Mouse (Mus musculus): ENCODE results near the gene Dlg2. TPM values are rescaled to one million over a fixed set of nuclear protein-coding genes. Genes with fewer than 3 reads are reported as not detected.
A peak's percentile ranks its signal among the peaks of the same experiment; 100 is the strongest.

Dlg2 gene
- polyA plus RNA-seq (2015; fragmentation: Nextera tagmentation; extraction: Ambion mirVana) = 6.1 and 7.2 TPM in 2 replicates

DNA sequence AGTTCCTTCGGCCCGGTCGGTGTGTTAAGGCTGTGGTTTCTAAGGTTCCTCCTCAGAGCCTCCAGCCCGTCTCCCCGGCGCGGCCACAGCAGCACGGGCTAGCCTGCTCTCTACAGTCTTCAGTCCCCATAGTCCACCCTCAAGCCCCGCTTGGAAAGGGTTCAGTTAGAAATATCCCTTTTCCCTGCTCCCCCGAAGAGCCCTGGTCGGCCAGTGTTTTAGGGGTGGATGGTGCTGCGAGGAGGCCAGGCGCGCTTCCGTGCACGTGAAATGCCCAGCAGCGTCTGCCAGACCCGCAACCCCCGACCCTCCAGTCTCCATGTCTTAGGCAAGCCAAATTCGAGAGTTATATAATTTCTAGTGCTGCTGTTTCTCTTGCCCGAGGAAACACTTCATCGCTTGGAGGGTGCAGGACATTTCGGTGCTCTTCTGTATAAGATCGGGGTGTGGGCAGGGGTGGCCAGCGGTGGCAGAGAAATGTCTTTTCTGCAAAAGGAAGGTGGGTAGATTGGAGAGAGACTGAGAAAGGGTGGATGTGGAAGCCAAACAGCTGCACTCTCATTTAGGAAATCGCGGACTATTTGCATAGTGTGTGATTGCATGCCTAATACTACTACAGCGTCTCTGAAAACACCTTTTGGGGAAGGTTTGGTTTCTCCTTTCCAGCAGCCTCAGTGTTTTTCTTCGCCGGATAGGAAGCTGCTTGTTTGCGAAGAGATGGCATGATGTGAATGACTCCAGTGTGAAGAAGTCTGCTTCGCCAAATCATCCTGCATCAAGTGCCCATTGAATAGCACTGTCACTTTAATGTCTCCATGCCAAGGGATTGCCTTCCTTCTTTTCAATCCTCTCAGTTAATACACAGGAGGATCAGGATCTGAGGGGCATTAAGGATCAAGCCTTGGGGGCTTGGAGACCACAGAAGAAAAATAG, at the start of gene Dlg2:
Gene Dlg2 (plus strand): TSS at position 360 of the 933 bp plus-strand sequence.
- Histone ChIP-seq H3K4me3 (replicated peaks) (peak within 1 kb of the TSS; percentile 59), H3K27ac (replicated peaks) (peak within 1 kb of the TSS; percentile 81), H3K27me3 (no peaks in the 10 kb centered on the region), H3K4me1 (peaks cover 5% of the 10 kb centered on the region; the same call in 1 of the 2 replicates), H3K9me3 (replicated peaks) (no peaks in the 10 kb centered on the region), H3K9ac (peak within 1 kb of the TSS; percentile 71), H3K4me2 (replicated peaks) (peak within 1 kb of the TSS; percentile 93), H3K36me3 (peaks cover 3% of the 10 kb centered on the region; the same call in 1 of the 2 replicates)
- no peak; the same call in 1 of the 2 replicates for ATAC-seq (ENCODE audit: insufficient number of reproducible peaks, low FRiP score, low TSS enrichment, low read depth)
- under 1% methylated on average over 32 of the region's 32 CpGs for WGBS

DNA sequence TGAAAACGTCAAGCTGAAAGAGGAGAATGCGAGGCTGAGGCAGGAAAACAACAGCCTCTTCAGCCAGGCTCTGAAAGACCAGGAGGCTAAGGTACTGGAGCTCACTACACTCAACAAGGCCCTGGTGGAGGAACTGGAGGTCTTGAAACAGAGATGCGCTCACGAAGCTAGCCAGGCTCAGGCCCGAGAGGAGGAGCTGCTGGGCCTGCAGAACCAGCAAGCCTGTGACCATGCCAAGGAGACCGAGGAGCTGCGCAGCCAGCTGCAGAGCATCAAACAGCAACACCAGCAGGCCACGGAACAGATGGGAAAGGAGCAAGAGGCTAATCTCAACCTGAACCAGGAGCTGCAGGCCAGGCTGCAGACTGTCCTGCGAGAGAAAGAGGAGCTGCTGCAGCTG, 49.5 kb upstream of the Dlg2 start:
- no peak overlapping the region for H3K27ac ChIP-seq (replicated peaks)
- H3K27me3 ChIP-seq = no peaks in the 10 kb centered on the region
- H3K36me3 ChIP-seq = no peaks in the 10 kb centered on the region
- H3K9me3 ChIP-seq (replicated peaks) = no peaks in the 10 kb centered on the region
- H3K9ac ChIP-seq = 0 out of 2 replicates have a peak overlapping the region, but pooled peaks have one; percentile 42
- H3K4me3 ChIP-seq (replicated peaks) = peak overlapping the region; percentile 41
- WGBS = 74% methylated on average over 9 of the region's 9 CpGs
- no peak for ATAC-seq (ENCODE audit: insufficient number of reproducible peaks, low FRiP score, low TSS enrichment, low read depth)
- H3K4me1 ChIP-seq = peaks cover 8% of the 10 kb centered on the region; the same call in 1 of the 2 replicates
- H3K4me2 ChIP-seq (replicated peaks) = peak overlapping the region; percentile 69

DNA sequence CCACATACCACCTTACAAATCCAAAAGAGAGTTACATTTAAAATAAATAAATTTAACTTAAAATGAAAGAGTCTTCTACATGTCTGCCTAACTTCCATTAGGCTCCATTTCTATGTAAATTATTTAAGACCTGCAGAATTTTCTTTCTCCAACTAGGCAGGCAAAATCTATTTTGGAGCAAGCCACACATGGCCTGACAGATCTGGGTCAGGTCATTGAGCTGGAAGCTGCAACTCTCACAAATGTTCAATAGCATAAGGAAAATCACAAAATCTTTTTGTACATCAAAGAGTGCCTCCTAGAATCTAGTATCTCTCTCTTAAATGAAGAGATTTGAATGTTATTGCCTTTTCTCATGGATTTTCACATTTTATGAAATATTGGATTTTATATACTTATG, 44.3 kb upstream of the Dlg2 start:
- Histone ChIP-seq H3K4me1 (0 out of 2 replicates have a peak, but pooled peaks cover under 1% of the 10 kb centered on the region), H3K27ac (replicated peaks) (no peak overlapping the region), H3K9ac (no peak overlapping the region), H3K4me3 (replicated peaks) (no peak overlapping the region), H3K9me3 (replicated peaks) (no peaks in the 10 kb centered on the region), H3K27me3 (no peaks in the 10 kb centered on the region), H3K4me2 (replicated peaks) (no peak overlapping the region), H3K36me3 (no peaks in the 10 kb centered on the region)
- ATAC-seq (ENCODE audit: insufficient number of reproducible peaks, low FRiP score, low TSS enrichment, low read depth) = no peak

DNA sequence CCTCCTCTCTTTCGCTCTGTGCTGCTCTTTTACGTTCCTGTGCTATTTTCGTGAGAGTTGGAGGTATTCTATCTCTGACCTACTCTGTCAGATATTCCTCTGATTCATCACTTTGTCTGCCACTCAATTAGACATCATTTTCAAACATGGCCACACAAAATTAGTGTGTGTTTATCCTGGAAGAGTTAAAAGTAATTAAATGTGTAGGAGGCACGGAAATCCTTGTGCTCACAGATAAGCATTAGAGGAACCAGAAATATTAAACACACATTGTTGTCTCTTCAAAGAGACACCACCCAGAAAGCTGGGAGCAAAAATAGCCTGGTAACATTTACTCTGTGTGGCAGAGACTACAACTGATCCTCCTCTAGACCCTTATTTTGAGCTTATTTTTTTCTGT, 36.4 kb upstream of the Dlg2 start:
- Histone ChIP-seq H3K4me3 (replicated peaks) (no peak overlapping the region), H3K27ac (replicated peaks) (no peak overlapping the region), H3K9me3 (replicated peaks) (no peaks in the 10 kb centered on the region), H3K4me2 (replicated peaks) (no peak overlapping the region), H3K4me1 (no peaks in the 10 kb centered on the region), H3K27me3 (no peaks in the 10 kb centered on the region), H3K9ac (no peak overlapping the region), H3K36me3 (no peaks in the 10 kb centered on the region)
- no peak for ATAC-seq (ENCODE audit: insufficient number of reproducible peaks, low FRiP score, low TSS enrichment, low read depth)
- WGBS = 84% methylated on average over 4 of the region's 4 CpGs

DNA sequence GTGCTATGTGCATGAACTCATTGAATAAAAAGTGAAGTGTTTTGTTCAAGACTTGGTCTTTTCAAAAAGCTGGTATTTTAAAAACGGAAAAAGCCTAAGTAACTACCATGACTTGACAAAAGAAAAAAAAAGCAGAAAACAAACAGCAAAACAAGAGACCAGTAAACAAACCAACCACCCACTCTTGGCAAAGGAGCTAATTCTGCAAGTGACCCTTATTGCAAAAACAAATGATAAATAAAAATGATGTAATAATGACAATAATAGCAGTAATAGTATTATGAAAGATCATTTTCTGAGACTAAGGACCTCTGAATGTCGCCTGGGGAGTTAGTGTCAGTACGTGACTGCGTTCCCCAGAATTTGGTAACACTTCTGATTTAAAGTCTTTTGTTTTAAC, 34.4 kb upstream of the Dlg2 start:
- peak overlapping the region; percentile 97 for H3K27ac ChIP-seq (replicated peaks)
- WGBS = 7% methylated on average over 4 of the region's 4 CpGs

DNA sequence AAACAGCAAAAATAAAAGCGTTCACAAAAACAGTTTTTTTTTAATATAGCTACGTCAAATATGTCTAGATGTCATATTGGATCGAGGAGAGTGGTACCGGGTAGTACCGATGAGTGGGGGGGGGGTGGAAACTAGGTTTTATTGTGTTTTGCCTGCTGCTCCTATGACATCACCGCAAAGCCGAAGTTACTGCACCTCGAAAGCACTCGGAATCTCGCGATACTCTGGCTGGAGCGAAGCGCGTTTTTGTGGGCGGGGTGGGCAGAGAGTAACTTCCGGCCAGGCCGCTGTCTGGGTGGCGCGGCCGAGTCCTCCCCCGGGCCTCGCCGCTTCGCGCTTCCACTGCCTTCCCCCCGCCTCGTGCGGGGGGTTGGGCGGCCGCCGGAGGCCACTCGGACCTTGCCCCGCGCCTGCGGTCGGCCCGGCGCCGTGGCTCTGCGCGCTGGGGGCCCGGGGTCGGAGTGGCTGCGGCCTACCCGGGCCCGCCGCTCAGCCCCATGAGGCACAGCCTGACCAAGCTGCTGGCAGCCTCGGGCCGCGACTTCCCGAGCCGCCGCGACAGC, 33.9 kb upstream of the Dlg2 start, which contains the start of gene Crebzf:
Gene Crebzf (plus strand): TSS at position 212 of the 563 bp plus-strand sequence.
- H3K4me3 ChIP-seq (replicated peaks) = peak within 1 kb of the TSS; percentile 91
- peak within 1 kb of the TSS; percentile 98 for H3K9ac ChIP-seq
- H3K4me2 ChIP-seq (replicated peaks) = peak within 1 kb of the TSS; percentile 67
- ATAC-seq (ENCODE audit: insufficient number of reproducible peaks, low FRiP score, low TSS enrichment, low read depth) = peak; percentile 96
- no peaks in the 10 kb centered on the region for H3K27me3 ChIP-seq
- under 1% methylated on average over 54 of the region's 54 CpGs for WGBS
- H3K9me3 ChIP-seq (replicated peaks) = no peaks in the 10 kb centered on the region
- no peaks in the 10 kb centered on the region for H3K4me1 ChIP-seq
- peak within 1 kb of the TSS; percentile 97 for H3K27ac ChIP-seq (replicated peaks)
- peaks cover 2% of the 10 kb centered on the region; the same call in 1 of the 2 replicates for H3K36me3 ChIP-seq

More for the DNA sequence above, 34.4 kb upstream of the Dlg2 start:
- ATAC-seq (ENCODE audit: insufficient number of reproducible peaks, low FRiP score, low TSS enrichment, low read depth) = no peak
- Histone ChIP-seq H3K9ac (peak overlapping the region; percentile 33; the same call in 1 of the 2 replicates), H3K4me2 (replicated peaks) (peak overlapping the region; percentile 56), H3K4me3 (replicated peaks) (peak overlapping the region; percentile 91), H3K9me3 (replicated peaks) (no peaks in the 10 kb centered on the region), H3K36me3 (no peaks in the 10 kb centered on the region), H3K27me3 (no peaks in the 10 kb centered on the region), H3K4me1 (no peaks in the 10 kb centered on the region)

DNA sequence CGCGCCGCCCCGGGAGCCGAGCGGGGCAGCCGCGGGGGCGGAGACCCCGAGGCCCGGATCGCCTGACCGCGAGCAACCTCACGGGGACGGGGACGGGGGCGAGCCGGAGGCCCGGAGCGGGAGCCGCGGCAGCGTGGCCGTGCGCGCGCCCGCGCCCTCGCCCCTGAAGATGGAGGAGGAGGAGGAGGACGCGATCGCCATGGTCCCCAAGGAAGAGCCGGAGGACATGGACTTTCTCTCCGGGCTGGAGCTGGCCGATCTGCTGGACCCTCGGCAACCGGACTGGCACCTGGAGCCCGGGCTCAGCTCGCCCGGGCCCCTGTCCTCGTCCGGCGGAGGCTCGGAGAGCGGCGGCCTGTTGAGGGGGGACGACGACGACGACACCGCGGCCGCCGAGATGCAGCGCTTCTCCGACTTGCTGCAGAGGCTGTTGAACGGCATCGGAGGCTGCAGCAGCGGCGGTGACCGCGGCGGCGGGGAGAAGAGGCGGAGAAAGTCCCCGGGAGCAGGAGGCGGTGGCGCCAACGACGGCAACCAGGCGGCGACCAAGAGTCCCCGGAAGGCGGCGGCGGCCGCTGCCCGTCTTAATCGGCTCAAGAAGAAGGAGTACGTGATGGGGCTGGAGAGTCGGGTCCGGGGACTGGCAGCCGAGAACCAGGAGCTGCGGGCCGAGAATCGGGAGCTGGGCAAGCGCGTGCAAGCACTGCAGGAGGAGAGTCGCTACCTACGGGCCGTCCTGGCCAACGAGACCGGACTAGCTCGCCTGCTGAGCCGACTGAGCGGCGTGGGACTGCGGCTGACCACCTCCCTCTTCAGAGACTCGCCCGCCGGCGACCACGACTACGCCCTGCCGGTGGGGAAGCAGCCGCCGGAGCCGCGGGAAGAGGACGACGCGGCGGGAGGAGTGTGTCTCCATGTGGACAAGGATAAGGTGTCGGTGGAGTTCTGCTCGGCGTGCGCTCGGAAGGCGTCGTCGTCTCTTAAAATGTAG, 33.1 kb upstream of the Dlg2 start:
- WGBS = under 1% methylated on average over 97 of the region's 123 CpGs
- Histone ChIP-seq H3K27ac (replicated peaks) (peak overlapping the region; percentile 97), H3K27me3 (no peaks in the 10 kb centered on the region), H3K4me3 (replicated peaks) (peak overlapping the region; percentile 91), H3K9me3 (replicated peaks) (no peaks in the 10 kb centered on the region), H3K4me2 (replicated peaks) (peak overlapping the region; percentile 67), H3K4me1 (no peaks in the 10 kb centered on the region), H3K9ac (peak overlapping the region; percentile 98), H3K36me3 (peaks cover 3% of the 10 kb centered on the region; the same call in 1 of the 2 replicates)
- ATAC-seq (ENCODE audit: insufficient number of reproducible peaks, low FRiP score, low TSS enrichment, low read depth) = peak; percentile 75; the same call in 1 of the 2 replicates

DNA sequence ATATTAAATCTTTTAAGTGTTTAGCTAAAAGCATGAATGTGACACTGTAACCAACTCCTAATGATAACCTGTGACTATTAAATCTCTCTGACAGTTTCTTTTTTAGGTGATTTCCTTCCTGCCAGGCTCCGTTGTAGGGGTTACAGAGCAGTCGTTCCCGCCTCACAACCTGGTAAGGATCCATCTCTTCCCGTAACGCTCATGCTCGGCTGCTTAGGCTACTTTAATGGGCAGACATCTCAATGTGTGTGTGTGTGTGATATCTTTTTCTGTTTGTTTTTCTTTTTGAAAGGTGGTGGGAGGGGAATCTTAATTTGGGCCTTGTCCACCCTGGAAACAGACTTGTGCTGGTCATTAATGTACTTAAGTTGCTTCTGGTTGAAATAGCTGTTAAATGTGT, 32.3 kb upstream of the Dlg2 start:
- Histone ChIP-seq H3K9ac (peak overlapping the region; percentile 98), H3K4me3 (replicated peaks) (peak overlapping the region; percentile 91), H3K27me3 (no peaks in the 10 kb centered on the region), H3K27ac (replicated peaks) (peak overlapping the region; percentile 97; the same call in 1 of the 2 replicates), H3K4me1 (no peaks in the 10 kb centered on the region), H3K4me2 (replicated peaks) (peak overlapping the region; percentile 67), H3K9me3 (replicated peaks) (no peaks in the 10 kb centered on the region), H3K36me3 (peaks cover 6% of the 10 kb centered on the region)
- no peak for ATAC-seq (ENCODE audit: insufficient number of reproducible peaks, low FRiP score, low TSS enrichment, low read depth)
- WGBS = 1% methylated on average over 6 of the region's 6 CpGs

DNA sequence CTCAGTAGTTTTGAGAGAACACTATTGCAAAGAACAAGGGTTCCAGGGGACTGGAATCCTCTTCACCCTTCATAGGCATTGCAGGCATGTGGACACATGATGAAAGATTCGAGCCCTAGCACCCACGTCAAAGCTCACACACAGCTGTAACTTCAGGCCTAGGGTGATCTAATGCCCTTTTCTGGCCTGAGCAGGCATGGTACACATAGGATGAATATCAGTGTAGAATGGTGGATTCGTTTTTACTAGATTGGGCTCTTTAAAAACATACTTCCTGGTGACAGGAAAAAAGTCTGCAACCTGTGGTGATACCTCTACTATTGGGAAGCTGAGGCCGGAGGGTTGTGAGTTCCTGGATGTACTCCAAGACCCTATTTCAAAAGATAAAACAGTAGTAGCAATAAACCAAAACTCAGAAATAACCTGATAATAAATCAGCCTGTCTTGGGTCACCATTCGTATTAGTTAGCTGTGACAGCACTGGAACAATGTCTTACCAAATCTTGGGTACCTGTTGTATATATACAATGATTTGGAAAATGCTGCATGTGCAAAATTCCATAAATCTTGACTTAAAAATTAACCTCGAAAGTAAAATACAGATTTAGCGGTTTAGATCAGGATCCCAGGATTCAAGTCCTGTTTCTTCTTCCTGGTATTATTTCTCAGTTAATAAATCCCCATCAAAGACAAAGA, 20.2 kb upstream of the Dlg2 start:
- Histone ChIP-seq H3K9me3 (replicated peaks) (no peaks in the 10 kb centered on the region), H3K9ac (peak overlapping the region; percentile 57; the same call in 1 of the 2 replicates), H3K4me2 (replicated peaks) (peak overlapping the region; percentile 59), H3K4me3 (replicated peaks) (peak overlapping the region; percentile 67), H3K36me3 (peaks cover 15% of the 10 kb centered on the region), H3K27ac (replicated peaks) (peak overlapping the region; percentile 95), H3K27me3 (no peaks in the 10 kb centered on the region), H3K4me1 (peaks cover 13% of the 10 kb centered on the region; the same call in 1 of the 2 replicates)
- 27% methylated on average over 7 of the region's 7 CpGs for WGBS
- no peak for ATAC-seq (ENCODE audit: insufficient number of reproducible peaks, low FRiP score, low TSS enrichment, low read depth)
